Mouse (Mus musculus): Measurements from ENCODE around the gene Gpr18.

DNA sequence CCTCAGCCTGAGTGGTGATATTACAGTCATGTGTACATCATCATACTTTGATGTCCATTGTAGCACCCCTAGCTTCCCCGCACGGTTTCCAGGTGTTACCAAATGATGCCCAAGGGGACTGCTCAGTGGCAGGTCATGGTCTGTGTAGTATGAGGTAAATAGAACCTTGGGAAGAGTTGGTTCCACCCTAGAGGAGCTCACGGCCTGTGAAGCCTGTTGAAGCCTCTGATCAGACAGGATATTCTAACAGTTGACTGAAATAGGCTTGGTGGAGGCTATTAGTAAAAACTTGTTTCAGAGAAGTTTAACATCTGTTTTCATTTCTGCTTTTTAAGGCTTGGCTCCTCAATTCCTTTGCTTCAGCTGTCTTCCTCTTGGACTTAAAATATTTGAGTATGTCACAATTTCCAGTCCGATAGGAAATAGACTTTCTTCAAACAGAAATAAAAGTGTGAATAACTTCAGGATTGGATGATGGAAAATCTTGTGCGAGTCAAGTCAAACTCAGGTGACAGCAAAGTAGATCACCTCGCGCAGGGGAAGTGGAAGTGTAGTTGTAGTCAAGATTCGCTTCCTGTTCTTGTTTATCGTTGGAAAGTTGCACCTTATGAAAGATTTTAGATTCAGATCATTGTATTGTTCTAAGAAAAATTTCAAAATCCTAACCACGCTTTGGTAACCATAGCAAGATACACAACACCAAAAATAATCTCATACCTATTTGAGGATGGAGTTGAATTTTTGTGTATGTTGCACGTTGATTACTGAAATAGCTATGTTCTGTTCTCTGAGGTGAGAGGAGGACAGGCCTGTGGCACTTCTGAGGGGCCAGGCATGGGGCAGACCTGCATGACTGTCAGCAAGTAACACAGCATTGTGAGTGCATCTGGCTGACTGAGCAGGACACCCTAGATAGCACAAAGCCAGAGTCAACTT, 22.9 kb upstream of the Gpr18 start:
- no peak; the same call in 1 of the 2 replicates for TF ChIP-seq SIN3A (IDR thresholded peaks at IDR 0.05; ENCODE audit: low read length)
- TF ChIP-seq ZC3H11A (IDR thresholded peaks at IDR 0.05; ENCODE audit: low read depth, low read length) = no peak
- TF ChIP-seq POLR2A (IDR thresholded peaks at IDR 0.05; ENCODE audit: low read depth, low read length) = 0 out of 2 replicates have a peak, but pooled peaks have one; percentile 33
- TF ChIP-seq EP300 (IDR thresholded peaks at IDR 0.05; ENCODE audit: low read length) = peak; percentile 97
- no peak for TF ChIP-seq RAD21 (IDR thresholded peaks at IDR 0.05; ENCODE audit: low read depth, low read length)
